Mouse (Mus musculus) lung, postnatal 0 days (tissue): ENCODE data around the gene Best1. TPM values are rescaled to one million over a fixed set of nuclear protein-coding genes. Genes with fewer than 3 reads are reported as not detected.

Source experiments
- ATAC-seq: fragments of 200-750 bp; cut with Nextera tagmentation; 2 replicates; pipeline ENCODE4 v1.8.0; 2017; ENCODE audit warnings: moderate library complexity
- DNase-seq: peaks from one replicate; pipeline ENCODE4 v3.0.0-alpha.2; 2016; ENCODE audit warnings: low spot score
- H3K27ac ChIP-seq: fragments of 300-500 bp; sonication (generic); 2 replicates; pipeline ENCODE4 v1.5.1; 2014; ENCODE audit warnings: antibody characterized with exemption, mild to moderate bottlenecking, low read length, mixed read lengths
- H3K27me3 ChIP-seq: fragments of 300-500 bp; sonication (generic); replicated peaks from 2 replicates; pipeline ENCODE4 v1.6.1; 2014; ENCODE audit warnings: low read length, mixed read lengths; ENCODE audit not compliant: insufficient read depth
- H3K36me3 ChIP-seq: fragments of 300-500 bp; sonication (generic); 2 replicates; pipeline ENCODE4 v1.6.1; 2014; ENCODE audit warnings: low read length, mixed read lengths; ENCODE audit not compliant: insufficient read depth
- H3K4me1 ChIP-seq: fragments of 300-500 bp; sonication (generic); 2 replicates; pipeline ENCODE4 v1.6.1; 2014; ENCODE audit warnings: antibody characterized with exemption, low read depth, low read length, mixed read lengths; ENCODE audit not compliant: insufficient read depth
- H3K4me2 ChIP-seq: fragments of 300-500 bp; sonication (generic); replicated peaks from 2 replicates; pipeline ENCODE4 v1.6.1; 2014; ENCODE audit warnings: low read depth, mild to moderate bottlenecking, low read length, moderate library complexity, mixed read lengths
- H3K4me3 ChIP-seq: fragments of 300-500 bp; sonication (generic); 2 replicates; pipeline ENCODE4 v1.5.1; 2014; ENCODE audit warnings: low read depth, low read length
- H3K9ac ChIP-seq: fragments of 300-500 bp; sonication (generic); replicated peaks from 2 replicates; pipeline ENCODE4 v1.6.1; 2014; ENCODE audit warnings: low read depth, mild to moderate bottlenecking
- H3K9me3 ChIP-seq: fragments of 300-500 bp; sonication (generic); 2 replicates; pipeline ENCODE4 v1.6.1; 2016; ENCODE audit warnings: low read length, mixed read lengths
- CTCF ChIP-seq: IDR thresholded peaks from 2 replicates; pipeline ENCODE4 v1.5.1; 2016; ENCODE audit warnings: antibody characterized with exemption, mild to moderate bottlenecking
- EP300 ChIP-seq: IDR thresholded peaks from 2 replicates; pipeline ENCODE4 v1.6.1; 2016; ENCODE audit warnings: antibody characterized with exemption, mild to moderate bottlenecking, control low read depth
- WGBS: fragments of 180-500 bp; shearing (Covaris S2); extraction: QIAGEN DNeasy Blood & Tissue Kit; methylation state at CpG from one replicate; pipeline ENCODE4 v1.1.7; 2014; 5-methylcytosine and 5-hydroxymethylcytosine counted together
- polyA plus RNA-seq: library from polyadenylated mRNA; unstranded; fragments of >200 nt; fragmentation: Nextera tagmentation; extraction: Ambion mirVana; gene quantifications from 2 replicates; pipeline ENCODE4 v1.2.1, GENCODE M21; 2015

Gene Best1
- polyA plus RNA-seq, 1 experiment from 2014 or later: 2.3 TPM

DNA sequence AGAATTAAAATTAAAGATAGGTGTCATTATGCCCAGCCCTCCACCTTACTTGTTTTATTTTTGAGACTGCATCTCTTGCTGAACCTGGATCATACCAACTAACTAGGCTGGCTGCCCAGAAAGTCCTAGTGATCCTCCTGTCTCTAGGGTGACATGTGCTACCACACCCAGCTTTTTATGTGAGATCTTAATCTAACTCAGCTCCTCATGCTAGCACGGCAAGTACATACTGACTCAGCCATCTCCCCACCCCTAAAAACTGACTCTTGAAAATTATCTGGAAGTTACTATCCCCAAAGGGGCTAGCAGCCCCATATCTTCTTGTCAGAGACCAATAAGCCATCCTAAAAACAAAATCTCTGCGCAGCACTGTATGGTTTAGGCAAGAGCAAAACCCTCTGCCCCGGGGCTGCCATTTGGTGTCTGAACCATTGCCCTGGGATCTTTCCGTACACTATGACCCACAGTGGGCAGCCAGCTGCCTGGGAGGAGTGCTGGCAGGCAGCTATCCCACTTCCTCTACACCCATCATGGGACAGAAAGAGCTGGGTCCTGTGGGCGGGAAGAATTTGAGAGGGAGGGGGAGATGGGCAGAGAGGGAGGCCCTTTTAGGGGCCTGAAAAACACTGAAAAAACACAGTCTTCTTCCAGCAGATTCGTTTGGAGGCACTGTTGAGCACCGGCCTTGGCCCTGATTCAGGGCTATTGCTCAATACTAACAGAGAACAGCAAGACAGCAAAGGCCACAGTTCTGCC lies 47.2 kb downstream of the Best1 start:
- Histone ChIP-seq H3K36me3 (no peaks in the 10 kb centered on the region), H3K4me1 (peaks cover 13% of the 10 kb centered on the region; the same call in 1 of the 2 replicates), H3K9me3 (no peaks in the 10 kb centered on the region), H3K4me2 (peak overlapping the region; percentile 52), H3K9ac (peak overlapping the region; percentile 51), H3K27me3 (no peaks in the 10 kb centered on the region), H3K27ac (peak overlapping the region; percentile 99), H3K4me3 (no peak overlapping the region; the same call in 1 of the 2 replicates)
- DNase-seq (peak; percentile 97), ATAC-seq (peak; percentile 94)
- TF ChIP-seq CTCF: peak; percentile 55
- peak; percentile 78 for TF ChIP-seq EP300
- WGBS: 12% methylated on average over 7 of the region's 7 CpGs

GRCm38 (mm10) chr19:9952912-9953311 lies 48.5 kb downstream of the Best1 start:
- TF ChIP-seq CTCF (no peak), EP300 (0 out of 2 replicates have a peak, but pooled peaks have one; percentile 11)
- H3K27ac ChIP-seq: peak overlapping the region; percentile 32; the same call in 1 of the 2 replicates
- DNase-seq (peak; percentile 50), ATAC-seq (no peak)
- 60% methylated on average over 3 of the region's 3 CpGs for WGBS
- no peaks in the 10 kb centered on the region for H3K27me3 ChIP-seq
- peaks cover 13% of the 10 kb centered on the region; the same call in 1 of the 2 replicates for H3K4me1 ChIP-seq
- H3K4me2 ChIP-seq: no peak overlapping the region
- no peaks in the 10 kb centered on the region for H3K36me3 ChIP-seq
- H3K9ac ChIP-seq: no peak overlapping the region
- no peak overlapping the region for H3K4me3 ChIP-seq
- no peaks in the 10 kb centered on the region for H3K9me3 ChIP-seq

DNA sequence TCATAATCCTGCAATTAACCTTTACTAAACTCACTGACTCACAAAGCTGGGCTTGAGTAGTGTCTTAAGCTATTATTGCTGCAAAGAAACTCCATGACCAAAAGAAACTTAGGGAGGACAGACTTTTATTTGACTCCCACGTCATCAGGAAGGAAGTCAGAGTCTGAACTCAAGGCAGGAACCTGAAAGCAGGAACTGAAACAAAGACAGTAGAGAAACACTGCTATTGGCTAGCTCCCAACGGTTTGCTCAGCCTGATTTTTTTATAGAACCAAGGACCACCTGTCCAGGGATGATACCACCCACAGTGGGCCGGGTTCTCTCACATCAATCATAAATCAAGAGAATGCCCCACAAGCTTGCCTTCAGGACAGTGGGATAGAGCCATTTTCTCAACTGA lies 49.0 kb downstream of the Best1 start:
- no peaks in the 10 kb centered on the region for H3K27me3 ChIP-seq
- WGBS: 49% methylated on average over 3 of the region's 3 CpGs
- no peaks in the 10 kb centered on the region for H3K9me3 ChIP-seq
- no peaks in the 10 kb centered on the region for H3K36me3 ChIP-seq
- TF ChIP-seq EP300 (no peak), CTCF (no peak)
- no peak overlapping the region for H3K4me3 ChIP-seq
- ATAC-seq (no peak), DNase-seq (peak; percentile 56)
- H3K9ac ChIP-seq: no peak overlapping the region
- H3K4me1 ChIP-seq: peaks cover 13% of the 10 kb centered on the region; the same call in 1 of the 2 replicates
- H3K27ac ChIP-seq: no peak overlapping the region
- H3K4me2 ChIP-seq: no peak overlapping the region

DNA sequence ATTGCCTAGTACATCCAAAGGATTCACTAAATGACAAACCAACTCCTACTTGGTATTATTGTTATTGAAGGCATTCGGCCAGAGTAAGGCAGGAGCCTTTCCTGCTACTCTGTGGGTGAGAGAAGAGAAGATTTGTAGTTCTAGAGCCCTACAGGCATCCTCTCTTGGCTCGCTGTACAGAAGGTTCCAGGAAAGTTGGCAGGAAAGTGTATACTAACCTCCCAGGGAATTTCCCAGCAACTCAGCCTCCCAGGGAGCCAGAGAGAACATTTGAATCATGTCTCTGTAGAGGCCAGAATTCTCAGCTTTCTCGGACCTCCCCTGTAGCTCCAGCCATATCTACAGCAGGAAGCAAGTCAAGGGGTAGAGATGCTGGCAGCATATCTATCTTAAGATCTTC lies 54.4 kb downstream of the Best1 start:
- peak; percentile 72 for DNase-seq
- Histone ChIP-seq H3K36me3 (no peaks in the 10 kb centered on the region), H3K9ac (no peak overlapping the region), H3K4me3 (no peak overlapping the region), H3K4me1 (peaks cover 6% of the 10 kb centered on the region; the same call in 1 of the 2 replicates), H3K9me3 (no peaks in the 10 kb centered on the region), H3K27ac (peak overlapping the region; percentile 32; the same call in 1 of the 2 replicates), H3K27me3 (no peaks in the 10 kb centered on the region), H3K4me2 (no peak overlapping the region)
- peak; percentile 23 for ATAC-seq
- peak; percentile 64 for TF ChIP-seq EP300
- no peak for TF ChIP-seq CTCF
- 48% methylated on average over 3 of the region's 3 CpGs for WGBS

- TF ChIP-seq EP300: peak; percentile 63
- no peak for TF ChIP-seq CTCF
- no peak overlapping the region for H3K4me3 ChIP-seq
- ATAC-seq: peak; percentile 75
- H3K9ac ChIP-seq: no peak overlapping the region
- no peak overlapping the region for H3K4me2 ChIP-seq
- H3K27me3 ChIP-seq: no peaks in the 10 kb centered on the region
- no peak overlapping the region for H3K27ac ChIP-seq
- no peaks in the 10 kb centered on the region for H3K36me3 ChIP-seq
- no peaks in the 10 kb centered on the region for H3K9me3 ChIP-seq
- H3K4me1 ChIP-seq: peaks cover 8% of the 10 kb centered on the region; the same call in 1 of the 2 replicates
- peak; percentile 73 for DNase-seq
- 79% methylated on average over 8 of the region's 8 CpGs for WGBS
Measured at GRCm38 (mm10) chr19:9945800-9946564, 55.5 kb downstream of the Best1 start.
